Mouse (Mus musculus) forebrain, embryonic 15.5 days (tissue): ENCODE data around the gene Rtf1. TPM values are rescaled to one million over a fixed set of nuclear protein-coding genes. Genes with fewer than 3 reads are reported as not detected.
"Not testable (repeated sequence)": the region's sequence is repeated elsewhere in the genome, so short reads cannot be mapped to it uniquely, and the experiment has no call there.

ENCODE experiments used
- ATAC-seq: fragments of 200-750 bp; cut with Nextera tagmentation; replicated peaks from 2 replicates; pipeline ENCODE4 v1.8.0; 2017; ENCODE audit warnings: mild to moderate bottlenecking, moderate TSS enrichment, moderate library complexity
- H3K27ac ChIP-seq: fragments of 300-500 bp; sonication (generic); replicated peaks from 2 replicates; pipeline ENCODE4 v1.5.1; 2015; ENCODE audit warnings: mild to moderate bottlenecking, inconsistent platforms
- H3K27me3 ChIP-seq: fragments of 300-500 bp; sonication (generic); 2 replicates; pipeline ENCODE4 v1.6.1; 2015; ENCODE audit warnings: inconsistent platforms
- H3K36me3 ChIP-seq: fragments of 300-500 bp; sonication (generic); 2 replicates; pipeline ENCODE4 v1.6.1; 2015; ENCODE audit warnings: mild to moderate bottlenecking, inconsistent platforms
- H3K4me1 ChIP-seq: fragments of 300-500 bp; sonication (generic); 2 replicates; pipeline ENCODE4 v1.6.1; 2015; ENCODE audit warnings: inconsistent platforms
- H3K4me2 ChIP-seq: fragments of 300-500 bp; sonication (generic); replicated peaks from 2 replicates; pipeline ENCODE4 v1.6.1; 2015; ENCODE audit warnings: mild to moderate bottlenecking, inconsistent platforms
- H3K4me3 ChIP-seq: fragments of 300-500 bp; sonication (generic); 2 replicates; pipeline ENCODE4 v1.5.1; 2015; ENCODE audit warnings: mild to moderate bottlenecking, inconsistent platforms
- H3K9ac ChIP-seq: fragments of 300-500 bp; sonication (generic); replicated peaks from 2 replicates; pipeline ENCODE4 v1.6.1; 2015; ENCODE audit warnings: mild to moderate bottlenecking, inconsistent platforms
- H3K9me3 ChIP-seq: fragments of 300-500 bp; sonication (generic); 2 replicates; pipeline ENCODE4 v1.6.1; 2016; ENCODE audit warnings: inconsistent platforms
- WGBS: fragments of 180-500 bp; shearing (Covaris S2); methylation state at CpG from one replicate; pipeline ENCODE4 v1.1.7; 2015; ENCODE audit warnings: mixed read lengths; 5-methylcytosine and 5-hydroxymethylcytosine counted together
- polyA plus RNA-seq: library from polyadenylated mRNA; unstranded; fragments of >200 nt; fragmentation: Nextera tagmentation; extraction: Ambion mirVana; gene quantifications from 2 replicates; pipeline ENCODE4 v1.2.1, GENCODE M21; 2015

Rtf1 gene
- polyA plus RNA-seq: 73.7 and 80.4 TPM in 2 replicates

GRCm38 (mm10) chr2:119674525-119675214, at the start of gene Rtf1:
Rtf1 (plus strand) TSS chr2:119675068.
- peak within 1 kb of the TSS; percentile 77 for H3K27ac ChIP-seq
- H3K4me1 ChIP-seq: peaks cover 30% of the 10 kb centered on the region
- WGBS: under 1% methylated on average over 40 of the region's 58 CpGs
- H3K9me3 ChIP-seq: no peaks in the 10 kb centered on the region
- no peaks in the 10 kb centered on the region for H3K27me3 ChIP-seq
- peak; percentile 98 for ATAC-seq
- 0 out of 2 replicates have a peak, but pooled peaks cover under 1% of the 10 kb centered on the region for H3K36me3 ChIP-seq
- peak within 1 kb of the TSS; percentile 97 for H3K9ac ChIP-seq
- peak within 1 kb of the TSS; percentile 84 for H3K4me2 ChIP-seq
- H3K4me3 ChIP-seq: peak within 1 kb of the TSS; percentile 87

GRCm38 (mm10) chr2:119636781-119637180, 38.1 kb upstream of the Rtf1 start:
- H3K4me2 ChIP-seq: no peak overlapping the region
- peaks cover 40% of the 10 kb centered on the region for H3K36me3 ChIP-seq
- H3K4me1 ChIP-seq: no peaks in the 10 kb centered on the region
- H3K27me3 ChIP-seq: no peaks in the 10 kb centered on the region
- 91% methylated on average over 1 of the region's 1 CpGs for WGBS
- no peak overlapping the region for H3K4me3 ChIP-seq
- H3K9ac ChIP-seq: no peak overlapping the region
- H3K27ac ChIP-seq: no peak overlapping the region
- no peak for ATAC-seq
- no peaks in the 10 kb centered on the region for H3K9me3 ChIP-seq

GRCm38 (mm10) chr2:119641214-119641912, 33.5 kb upstream of the Rtf1 start:
- H3K9ac ChIP-seq: no peak overlapping the region
- H3K27me3 ChIP-seq: no peaks in the 10 kb centered on the region
- ATAC-seq: no peak
- WGBS: 89% methylated on average over 5 of the region's 5 CpGs
- H3K4me1 ChIP-seq: no peaks in the 10 kb centered on the region
- peaks cover 36% of the 10 kb centered on the region for H3K36me3 ChIP-seq
- H3K9me3 ChIP-seq: no peaks in the 10 kb centered on the region
- H3K4me3 ChIP-seq: no peak overlapping the region
- no peak overlapping the region for H3K27ac ChIP-seq
- no peak overlapping the region for H3K4me2 ChIP-seq

GRCm38 (mm10) chr2:119644254-119644653, 30.6 kb upstream of the Rtf1 start:
- H3K4me1 ChIP-seq: no peaks in the 10 kb centered on the region
- no peak overlapping the region for H3K4me2 ChIP-seq
- 94% methylated on average over 5 of the region's 5 CpGs for WGBS
- no peak for ATAC-seq
- H3K4me3 ChIP-seq: no peak overlapping the region
- H3K27me3 ChIP-seq: no peaks in the 10 kb centered on the region
- H3K9ac ChIP-seq: no peak overlapping the region
- H3K27ac ChIP-seq: no peak overlapping the region
- peaks cover 43% of the 10 kb centered on the region for H3K36me3 ChIP-seq
- H3K9me3 ChIP-seq: no peaks in the 10 kb centered on the region

GRCm38 (mm10) chr2:119662220-119663182, 12.4 kb upstream of the Rtf1 start, which contains the start of gene Ndufaf1:
Ndufaf1 (minus strand) TSS chr2:119662827.
- no peak within 1 kb of the TSS for H3K27ac ChIP-seq
- H3K4me2 ChIP-seq: peak within 1 kb of the TSS; percentile 89
- peak within 1 kb of the TSS; percentile 93 for H3K4me3 ChIP-seq
- H3K36me3 ChIP-seq: peaks cover 12% of the 10 kb centered on the region
- H3K9me3 ChIP-seq: no peaks in the 10 kb centered on the region
- peaks cover 13% of the 10 kb centered on the region for H3K4me1 ChIP-seq
- ATAC-seq: peak; percentile 91
- 1% methylated on average over 44 of the region's 44 CpGs for WGBS
- H3K9ac ChIP-seq: peak within 1 kb of the TSS; percentile 85
- H3K27me3 ChIP-seq: no peaks in the 10 kb centered on the region

DNA sequence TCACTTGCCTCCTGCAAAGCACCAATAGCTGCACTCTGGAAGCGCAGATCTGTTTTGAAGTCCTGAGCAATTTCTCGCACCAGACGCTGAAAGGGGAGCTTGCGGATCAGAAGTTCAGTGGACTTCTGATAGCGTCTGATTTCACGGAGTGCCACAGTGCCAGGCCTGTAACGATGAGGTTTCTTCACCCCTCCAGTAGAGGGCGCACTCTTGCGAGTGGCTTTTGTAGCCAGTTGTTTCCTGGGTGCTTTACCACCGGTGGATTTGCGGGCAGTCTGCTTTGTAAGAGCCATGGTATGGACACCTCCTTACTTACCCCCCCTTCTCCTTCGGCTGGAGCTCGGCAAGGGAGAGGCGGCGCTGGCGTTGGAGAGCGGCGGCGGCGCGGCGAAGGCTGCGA, 9.1 kb upstream of the Rtf1 start:
- not testable (repeated sequence) for H3K9me3 ChIP-seq, H3K4me3 ChIP-seq, H3K9ac ChIP-seq, H3K27me3 ChIP-seq, ATAC-seq, H3K4me2 ChIP-seq, H3K27ac ChIP-seq, H3K36me3 ChIP-seq
- peaks cover 13% of the 10 kb centered on the region for H3K4me1 ChIP-seq
- WGBS: 78% methylated on average over 20 of the region's 23 CpGs

GRCm38 (mm10) chr2:119669010-119669409, 5.9 kb upstream of the Rtf1 start:
- H3K9ac ChIP-seq: no peak overlapping the region
- no peak overlapping the region for H3K4me3 ChIP-seq
- no peaks in the 10 kb centered on the region for H3K27me3 ChIP-seq
- no peak overlapping the region for H3K27ac ChIP-seq
- no peak overlapping the region for H3K4me2 ChIP-seq
- no peak for ATAC-seq
- no peaks in the 10 kb centered on the region for H3K36me3 ChIP-seq
- H3K9me3 ChIP-seq: no peaks in the 10 kb centered on the region
- 14% methylated on average over 7 of the region's 7 CpGs for WGBS
- H3K4me1 ChIP-seq: no peaks in the 10 kb centered on the region

DNA sequence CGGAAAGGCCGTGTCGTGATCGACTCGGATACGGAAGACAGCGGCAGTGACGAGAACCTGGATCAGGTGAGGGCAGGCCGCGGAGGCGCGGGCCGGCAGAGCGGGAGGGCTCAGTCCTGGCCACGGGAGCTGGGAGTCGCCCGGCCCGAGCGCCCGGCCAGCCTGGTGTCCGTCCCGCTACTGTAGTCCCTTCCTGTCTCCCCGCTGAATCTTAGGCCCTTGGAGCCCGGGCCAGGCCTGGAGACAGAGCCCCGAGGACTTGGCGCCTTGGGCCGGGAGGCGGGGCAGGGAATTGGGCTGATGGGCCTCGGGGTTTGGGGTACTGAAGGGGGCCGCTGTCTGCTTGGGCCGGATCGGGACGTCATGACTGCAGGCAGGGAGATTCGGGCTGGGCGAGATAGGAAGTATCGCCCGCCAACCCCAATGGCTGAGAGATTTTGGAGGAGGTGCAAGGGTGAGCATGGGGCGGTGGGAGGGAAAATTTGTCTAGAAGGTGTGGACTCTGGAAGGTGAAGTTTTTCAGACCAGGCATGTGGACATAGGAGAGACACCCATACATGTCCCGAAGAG, 432 bp downstream of the Rtf1 start:
- H3K36me3 ChIP-seq: 0 out of 2 replicates have a peak, but pooled peaks cover 3% of the 10 kb centered on the region
- H3K4me2 ChIP-seq: peak overlapping the region; percentile 72
- under 1% methylated on average over 39 of the region's 39 CpGs for WGBS

DNA sequence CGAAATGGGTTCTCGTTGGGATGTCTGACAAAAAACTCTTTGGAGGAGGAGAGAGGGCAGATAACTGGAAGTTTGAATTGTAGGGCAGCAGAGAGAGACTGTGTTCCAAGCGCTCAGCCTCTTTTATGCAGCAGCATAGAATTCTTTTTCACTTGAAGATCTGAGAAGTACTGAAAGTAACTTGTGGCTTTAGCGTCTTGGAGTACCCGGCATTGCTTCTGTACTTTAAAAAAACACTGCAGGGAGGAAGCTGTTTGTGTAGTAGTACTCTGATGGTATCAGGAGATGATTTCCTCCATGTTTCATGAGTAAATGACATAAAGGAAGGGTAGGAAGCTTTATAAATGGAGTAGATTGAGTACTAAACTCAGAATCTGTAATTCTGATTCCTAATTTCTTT, 963 bp downstream of the Rtf1 start:
- Histone ChIP-seq H3K36me3 (0 out of 2 replicates have a peak, but pooled peaks cover 3% of the 10 kb centered on the region), H3K9me3 (no peaks in the 10 kb centered on the region), H3K9ac (peak overlapping the region; percentile 97), H3K4me2 (peak overlapping the region; percentile 72), H3K4me1 (peaks cover 30% of the 10 kb centered on the region), H3K27me3 (no peaks in the 10 kb centered on the region), H3K27ac (no peak overlapping the region), H3K4me3 (peak overlapping the region; percentile 87)
- no peak for ATAC-seq
- 6% methylated on average over 5 of the region's 5 CpGs for WGBS

More for the DNA sequence above, 432 bp downstream of the Rtf1 start:
- Histone ChIP-seq H3K27ac (peak overlapping the region; percentile 65), H3K9ac (peak overlapping the region; percentile 97), H3K4me3 (peak overlapping the region; percentile 87), H3K9me3 (no peaks in the 10 kb centered on the region), H3K4me1 (peaks cover 30% of the 10 kb centered on the region), H3K27me3 (no peaks in the 10 kb centered on the region)
- ATAC-seq: peak; percentile 88

DNA sequence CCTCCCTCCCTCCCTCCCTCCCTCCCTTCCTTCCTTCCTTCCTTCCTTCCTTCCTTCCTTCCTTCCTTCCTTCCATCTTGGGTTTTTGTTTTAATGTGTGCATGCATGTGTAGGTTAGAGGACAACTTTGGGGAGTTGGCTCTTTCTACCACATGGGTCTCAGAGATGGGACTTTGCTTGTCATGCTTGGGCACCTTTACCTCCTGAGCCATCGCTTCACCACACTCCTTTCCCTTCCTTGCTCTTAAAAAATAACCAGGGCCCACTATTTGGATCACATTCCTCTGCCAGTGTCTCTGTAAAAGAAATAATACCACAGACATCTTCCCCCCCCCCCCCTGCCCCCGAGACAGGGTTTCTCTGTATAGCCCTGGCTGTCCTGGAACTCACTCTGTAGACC, 8.8 kb downstream of the Rtf1 start:
- no peak for ATAC-seq
- WGBS: 92% methylated on average over 2 of the region's 2 CpGs

DNA sequence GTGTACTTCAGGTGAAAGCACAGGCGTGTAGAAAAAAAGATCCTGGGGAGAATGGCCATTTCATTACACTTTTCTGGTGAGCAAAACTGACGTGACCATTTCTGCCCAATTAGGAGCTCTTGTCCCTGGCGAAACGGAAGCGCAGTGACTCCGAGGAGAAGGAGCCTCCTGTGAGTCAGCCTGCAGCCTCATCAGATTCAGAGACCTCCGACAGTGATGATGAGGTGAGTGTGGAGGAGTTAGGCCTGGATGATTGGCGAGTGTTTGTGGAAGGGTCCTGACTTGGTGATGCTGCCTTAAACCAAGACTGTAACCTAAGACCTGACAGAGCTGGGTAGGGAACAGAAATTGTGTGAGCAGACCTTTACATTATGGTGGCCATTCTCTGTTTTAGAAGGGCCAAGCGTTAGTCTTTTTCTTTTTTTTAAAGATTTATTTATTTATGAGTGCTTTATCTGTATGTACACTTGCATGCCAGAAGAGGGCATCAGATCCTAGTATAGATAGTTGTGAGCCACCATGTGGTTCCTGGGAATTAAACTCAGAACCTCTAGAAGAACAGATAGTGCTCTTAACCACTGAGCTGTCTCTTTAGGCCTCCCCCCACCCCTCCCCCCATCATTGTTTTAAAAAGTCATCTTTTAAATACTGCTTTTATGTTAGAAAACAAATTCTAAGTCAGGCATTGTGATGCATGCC, 17.3 kb downstream of the Rtf1 start:
- Histone ChIP-seq H3K9ac (no peak overlapping the region), H3K27ac (no peak overlapping the region), H3K36me3 (peaks cover 19% of the 10 kb centered on the region), H3K4me1 (no peaks in the 10 kb centered on the region), H3K4me3 (no peak overlapping the region), H3K9me3 (no peaks in the 10 kb centered on the region), H3K27me3 (no peaks in the 10 kb centered on the region), H3K4me2 (no peak overlapping the region)
- whole genome bisulfite sequencing: 83% methylated on average over 9 of the region's 9 CpGs
- ATAC-seq: no peak

More for the DNA sequence above, 8.8 kb downstream of the Rtf1 start:
- H3K27ac ChIP-seq: no peak overlapping the region
- H3K9me3 ChIP-seq: no peaks in the 10 kb centered on the region
- H3K27me3 ChIP-seq: no peaks in the 10 kb centered on the region
- no peak overlapping the region for H3K4me2 ChIP-seq
- no peak overlapping the region for H3K9ac ChIP-seq
- H3K4me1 ChIP-seq: 0 out of 2 replicates have a peak, but pooled peaks cover 4% of the 10 kb centered on the region
- H3K36me3 ChIP-seq: peaks cover 6% of the 10 kb centered on the region; the same call in 1 of the 2 replicates
- H3K4me3 ChIP-seq: no peak overlapping the region
